Mouse (Mus musculus): ENCODE measurements around the gene Atxn2.

GRCm38 (mm10) chr5:121824121-121824520, 113.0 kb downstream of the Atxn2 start:
- TF ChIP-seq CTCF (IDR thresholded peaks at IDR 0.05; ENCODE audit: low read depth) (no peak), EP300 (IDR thresholded peaks at IDR 0.05; ENCODE audit: low read depth) (no peak)

All from liver, postnatal 0 days (tissue).